Mouse (Mus musculus): Measurements from ENCODE around the gene Tjp1.

- TF ChIP-seq CTCF (IDR thresholded peaks at IDR 0.05; ENCODE audit: low read depth) (no peak), EP300 (IDR thresholded peaks at IDR 0.05; ENCODE audit: low read depth) (no peak)
Measured at GRCm38 (mm10) chr7:65315182-65315581, 212.4 kb downstream of the Tjp1 start.
